Mouse (Mus musculus) v-Abl transformed pro-B cells (cell line): Measurements from ENCODE around the gene Tmem116.
"Not testable (repeated sequence)": the region's sequence is repeated elsewhere in the genome, so short reads cannot be mapped to it uniquely, and the experiment has no call there.

Experiments used
- in situ Hi-C, 2 experiments: fragments of 400-800 bp; cut with MboI; formaldehyde crosslinking; loops; one replicate each; pipeline ENCODE4 v1.15.1; 2025; ENCODE audit not compliant: unreplicated experiment in 2 of 2

The Tmem116 gene

GRCm38 (mm10) chr5:121461339-121462170, 9.9 kb downstream of the Tmem116 start:
- in situ Hi-C loops: no loop called here

- in situ Hi-C loops: no loop called here
Observed at GRCm38 (mm10) chr5:121462171-121462502, 10.4 kb downstream of the Tmem116 start.

- in situ Hi-C loops: no loop called here
Observed at GRCm38 (mm10) chr5:121462967-121463366, 11.3 kb downstream of the Tmem116 start.

GRCm38 (mm10) chr5:121463601-121464250, 12.0 kb downstream of the Tmem116 start:
- in situ Hi-C loops: no loop called here

GRCm38 (mm10) chr5:121469566-121469965, 17.9 kb downstream of the Tmem116 start:
- in situ Hi-C loops: no loop called here

GRCm38 (mm10) chr5:121472411-121472810, 20.7 kb downstream of the Tmem116 start:
- in situ Hi-C loops: loop anchor here in 1 of 2 experiments (10.0 kb wide), 1 partner anchor 268 kb away; the partner anchor contains the start of gene Rpl6

- in situ Hi-C loops: loop anchor here (5.0 to 25.0 kb wide), 3 partner anchors 32 to 588 kb away; partner anchors contain the start of genes Cux2 (in 1 of the 2) and Rpl6 (in 1 of the 2)
Observed at GRCm38 (mm10) chr5:121474610-121475009, 22.9 kb downstream of the Tmem116 start.

- in situ Hi-C loops: loop anchor here (5.0 to 25.0 kb wide), 3 partner anchors 34 to 586 kb away; partner anchors contain the start of genes Cux2 (in 1 of the 2) and Rpl6 (in 1 of the 2)
Observed at GRCm38 (mm10) chr5:121476040-121476439, 24.3 kb downstream of the Tmem116 start.

GRCm38 (mm10) chr5:121477680-121478079, 26.0 kb downstream of the Tmem116 start:
- in situ Hi-C loops: loop anchor here (5.0 to 25.0 kb wide), 3 partner anchors 35 to 585 kb away; partner anchors contain the start of genes Cux2 (in 1 of the 2) and Rpl6 (in 1 of the 2)

GRCm38 (mm10) chr5:121484801-121485200, 33.1 kb downstream of the Tmem116 start:
- in situ Hi-C loops: loop anchor here in 1 of 2 experiments (25.0 kb wide), 1 partner anchor 578 kb away; the partner anchor contains the start of gene Cux2

GRCm38 (mm10) chr5:121493305-121493704, 41.6 kb downstream of the Tmem116 start:
- in situ Hi-C loops: loop anchor here in 1 of 2 experiments (25.0 kb wide), 1 partner anchor 569 kb away; the partner anchor contains the start of gene Cux2

- in situ Hi-C loops: no loop called here
Observed at GRCm38 (mm10) chr5:121500719-121501118, 49.0 kb downstream of the Tmem116 start.

- in situ Hi-C loops: not testable (repeated sequence)
Observed at GRCm38 (mm10) chr5:121501424-121501996, 49.8 kb downstream of the Tmem116 start.

GRCm38 (mm10) chr5:121503231-121503630, 51.5 kb downstream of the Tmem116 start, which contains the start of gene Adam1b:
Gene Adam1b, minus strand, starts transcription at chr5:121503435.
- in situ Hi-C loops: no loop called here

GRCm38 (mm10) chr5:121506846-121507245, 55.2 kb downstream of the Tmem116 start:
- in situ Hi-C loops: no loop called here

- in situ Hi-C loops: no loop called here
Observed at GRCm38 (mm10) chr5:121510009-121510408, 58.3 kb downstream of the Tmem116 start.

GRCm38 (mm10) chr5:121518983-121519382, 67.3 kb downstream of the Tmem116 start:
- in situ Hi-C loops: no loop called here

GRCm38 (mm10) chr5:121519758-121520157, 68.1 kb downstream of the Tmem116 start:
- in situ Hi-C loops: not testable (repeated sequence)

GRCm38 (mm10) chr5:121525774-121526450, 74.2 kb downstream of the Tmem116 start:
- in situ Hi-C loops: no loop called here

- in situ Hi-C loops: no loop called here
Observed at GRCm38 (mm10) chr5:121526526-121526925, 74.8 kb downstream of the Tmem116 start.
